Mouse (Mus musculus) monocyte, adult 5-6 weeks (primary cell): ENCODE measurements around the gene Zfp804a. TPM values are rescaled to one million over a fixed set of nuclear protein-coding genes. Genes with fewer than 3 reads are reported as not detected.

Experiments
- ATAC-seq: fragments of 153-309, 156-312 bp; replicated peaks from 2 replicates; pipeline ENCODE4 v1.8.0; 2017; ENCODE audit warnings: mild to moderate bottlenecking; ENCODE audit not compliant: low TSS enrichment, insufficient number of reproducible peaks, severe bottlenecking, poor library complexity, low FRiP score
- total RNA-seq: library from RNA; stranded (forward); fragments of 200-1000, 200-491, 200-594 nt; gene quantifications from 3 replicates; pipeline ENCODE4 v1.2.3, GENCODE M21; 2017

The Zfp804a gene
- total RNA-seq, 1 experiment from 2014 or later, result not detected

- no peak for ATAC-seq
These were observed 164.9 kb downstream of the Zfp804a start for GRCm38 (mm10) chr2:82217873-82218272.

DNA sequence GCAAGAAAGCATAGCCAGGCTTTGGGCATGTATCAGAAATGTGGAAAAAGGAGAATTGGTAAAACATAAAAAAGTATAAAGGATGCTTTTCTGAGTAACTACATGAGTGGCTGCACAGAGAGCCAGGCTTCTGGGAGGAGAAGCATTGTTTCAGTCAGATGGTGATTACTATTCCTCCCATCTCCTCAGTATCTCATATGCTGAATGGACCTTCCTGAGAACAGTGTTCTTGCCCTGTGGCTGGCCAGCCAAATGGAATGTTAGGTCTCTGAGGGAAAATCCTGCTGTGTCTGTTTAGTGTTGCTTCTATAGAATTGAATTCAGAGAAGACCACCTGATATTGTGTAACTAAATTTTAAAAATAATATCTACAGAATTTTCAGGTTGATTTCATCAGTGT lies 193.0 kb downstream of the Zfp804a start:
- no peak for ATAC-seq

DNA sequence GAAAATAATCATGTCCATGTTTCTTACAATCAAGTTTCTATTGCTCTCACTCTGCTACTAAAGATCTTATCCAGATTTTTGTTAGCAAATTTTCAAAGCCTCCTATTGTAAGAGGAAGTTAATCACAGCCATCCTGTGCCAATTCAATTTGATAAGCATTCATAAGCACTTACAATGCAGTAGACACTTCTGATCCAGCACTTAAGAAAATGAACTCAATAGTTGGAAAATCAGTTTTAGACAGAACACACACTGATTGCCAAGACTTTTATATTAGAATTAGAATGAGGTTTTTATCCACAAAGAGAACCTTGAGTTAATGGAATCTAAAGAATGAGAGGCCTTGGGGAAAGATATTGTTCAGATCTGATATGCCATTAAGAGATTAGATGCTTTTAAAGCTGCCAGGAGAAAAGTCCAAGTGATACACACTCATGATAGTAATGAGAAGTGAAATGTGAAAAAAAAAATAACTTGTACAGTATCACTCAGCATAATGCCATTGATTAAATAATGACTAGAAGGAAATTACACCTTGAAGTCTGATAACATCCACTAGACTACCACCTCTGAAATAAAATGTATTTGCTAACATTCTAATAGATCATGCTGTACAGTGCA lies 194.0 kb downstream of the Zfp804a start:
- ATAC-seq, result no peak

GRCm38 (mm10) chr2:82253382-82253781 lies 200.4 kb downstream of the Zfp804a start:
- ATAC-seq, result no peak

GRCm38 (mm10) chr2:82282591-82283269 lies 229.7 kb downstream of the Zfp804a start:
- no peak for ATAC-seq

DNA sequence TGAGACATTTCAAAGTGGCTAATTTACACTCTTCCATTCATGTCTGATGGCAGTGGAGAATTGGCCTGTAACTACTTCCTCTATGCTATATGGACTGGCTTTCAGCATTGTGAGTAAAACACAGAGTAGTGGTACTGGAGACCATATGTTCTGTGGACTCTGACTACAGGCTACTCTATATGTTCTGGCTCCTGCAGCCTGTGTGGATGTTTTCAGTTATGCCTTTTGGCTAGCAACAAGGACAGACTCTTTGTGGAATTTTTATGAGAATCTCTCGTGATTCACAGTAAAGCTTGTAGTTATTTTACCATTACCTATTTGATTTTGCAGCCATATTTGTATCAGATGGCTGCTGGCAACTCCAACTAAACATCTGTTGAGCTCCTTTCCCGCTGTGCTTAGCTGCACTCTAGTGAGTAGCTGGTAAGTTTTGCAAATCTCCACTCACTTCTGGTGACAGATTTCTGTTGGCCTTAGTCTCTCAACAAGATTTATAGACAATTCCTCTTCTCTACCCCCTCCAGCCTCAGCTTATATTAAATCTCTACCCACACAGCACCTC lies 242.0 kb downstream of the Zfp804a start:
- no peak for ATAC-seq
